Mouse (Mus musculus) kidney, postnatal 10 days (tissue): Measurements from ENCODE around the gene Tcf12.

ENCODE experiments used
- DNase-seq: peaks from one replicate; pipeline ENCODE4 v3.0.0; 2021; ENCODE audit warnings: mixed read lengths

Tcf12 gene

DNA sequence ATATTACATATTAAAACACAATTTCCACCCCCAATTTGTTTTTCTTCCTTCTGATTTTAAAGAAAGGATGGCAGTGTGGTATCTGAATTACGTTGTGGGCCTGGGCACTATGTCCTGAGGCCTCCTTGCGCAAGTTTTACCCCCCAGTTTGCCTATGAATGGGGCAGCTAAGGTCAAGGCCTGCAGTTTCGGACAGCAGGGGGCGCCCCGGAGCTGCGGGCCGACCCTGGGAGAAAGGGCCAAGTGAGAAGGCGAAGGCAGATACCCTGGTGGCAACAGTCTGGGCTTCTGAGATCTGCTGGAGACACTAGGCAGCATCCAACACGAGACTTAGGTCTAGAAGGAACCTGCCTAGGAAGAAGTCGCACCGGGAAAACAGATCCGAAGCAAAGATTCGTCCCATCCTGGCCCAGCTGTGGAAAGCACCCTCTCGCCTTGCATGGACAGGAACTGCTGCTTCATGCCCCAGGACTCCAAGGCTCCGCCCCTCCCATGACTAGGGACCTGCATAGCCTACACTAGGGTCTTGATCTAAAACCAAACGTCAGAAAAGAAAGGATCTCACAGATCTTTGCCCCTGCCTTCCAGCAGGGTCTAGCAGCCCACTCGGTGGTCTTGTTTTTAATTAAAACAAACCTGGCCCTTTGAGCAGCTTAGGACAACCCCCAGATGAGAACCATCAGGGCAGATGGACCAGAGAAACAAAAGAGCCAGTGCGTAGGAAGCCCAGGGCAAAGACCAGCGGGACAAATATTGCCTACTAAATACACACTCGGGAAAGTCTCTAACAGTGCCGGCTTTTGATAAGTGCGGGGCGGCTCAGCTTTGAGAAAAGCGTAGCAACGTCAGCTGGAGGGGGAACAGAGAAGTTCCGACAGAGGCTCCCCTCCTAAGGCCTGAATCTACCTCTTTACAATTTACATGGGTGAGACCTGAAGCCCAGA is 279.6 kb downstream of the Tcf12 start:
- peak; percentile 83 for DNase-seq

DNA sequence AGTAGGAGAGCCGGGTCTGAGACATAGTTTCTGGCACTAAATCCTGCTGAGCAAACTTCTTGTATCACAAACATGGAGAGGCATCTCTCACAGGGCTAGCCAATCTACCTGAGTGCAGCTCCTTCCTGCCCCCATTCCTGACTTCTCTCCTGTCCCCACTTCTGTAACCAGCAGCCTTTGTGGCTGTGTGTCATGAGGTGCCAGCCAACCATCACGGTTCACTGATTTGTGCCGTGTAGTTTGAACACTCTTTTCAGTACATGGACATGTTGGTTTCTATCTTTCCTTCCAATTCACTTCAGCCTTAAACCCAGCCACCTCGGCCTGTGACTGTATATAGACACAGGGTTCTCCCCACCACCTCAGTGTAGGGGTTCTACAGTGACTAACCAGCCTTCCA is 280.7 kb downstream of the Tcf12 start:
- no peak for DNase-seq

DNA sequence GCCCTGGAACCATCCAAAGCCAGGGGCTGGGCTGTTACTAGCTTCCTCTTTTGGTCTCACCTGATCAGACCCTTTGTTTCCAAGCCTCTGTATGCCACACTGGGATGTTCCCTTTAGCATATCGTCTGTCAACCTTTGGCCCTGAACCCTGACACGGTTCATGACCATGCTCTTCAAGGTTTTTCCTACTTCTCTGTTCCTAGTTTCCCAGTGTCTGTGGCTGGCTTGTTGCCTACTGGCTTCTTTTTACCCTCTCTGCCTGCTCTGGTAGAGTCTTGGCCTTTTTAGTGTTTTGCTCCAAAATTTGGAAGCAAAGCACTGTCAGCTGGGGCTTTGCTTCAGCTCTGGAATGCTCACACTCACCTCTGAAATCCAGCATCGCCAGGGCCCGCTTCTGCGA is 281.3 kb downstream of the Tcf12 start:
- DNase-seq = no peak

DNA sequence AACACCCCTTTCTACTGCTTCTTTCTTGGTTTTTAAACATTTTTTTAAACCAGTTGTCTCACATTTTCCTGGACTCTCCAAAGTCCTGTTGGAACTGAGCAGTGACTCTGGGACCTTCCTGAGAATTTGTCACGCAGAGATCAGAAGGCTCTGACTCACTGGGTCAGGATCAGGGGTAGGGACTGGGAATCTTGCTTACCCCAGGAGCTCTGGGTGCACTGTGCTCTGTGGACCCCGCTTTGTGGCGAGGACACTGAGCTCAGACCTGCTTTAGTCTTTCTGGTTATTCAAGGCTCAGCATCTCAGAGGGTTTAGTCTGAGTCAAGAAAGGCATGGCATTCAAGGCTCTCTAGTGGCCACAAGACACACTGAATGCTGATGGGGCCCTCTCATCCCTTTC is 281.9 kb downstream of the Tcf12 start:
- no peak for DNase-seq

DNA sequence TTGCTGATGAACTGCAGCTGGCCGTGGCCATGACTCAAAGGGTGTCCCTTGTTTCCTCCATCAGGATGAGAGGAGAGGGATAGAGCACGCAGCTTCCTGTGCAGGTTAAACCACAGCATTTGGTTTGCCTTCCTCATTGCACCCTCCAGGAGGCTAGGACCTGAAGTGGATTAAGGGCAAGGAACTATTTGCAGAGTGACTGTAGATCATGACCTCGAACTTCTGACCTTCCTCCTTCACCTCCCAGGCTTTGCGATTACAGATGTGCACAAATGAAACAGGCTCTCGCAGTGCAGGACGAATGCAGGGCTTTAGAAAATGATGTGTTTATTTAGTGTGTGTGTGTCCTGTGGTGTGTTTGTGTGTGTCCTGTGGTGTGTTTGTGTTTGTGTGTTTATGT is 282.5 kb downstream of the Tcf12 start:
- no peak for DNase-seq

DNA sequence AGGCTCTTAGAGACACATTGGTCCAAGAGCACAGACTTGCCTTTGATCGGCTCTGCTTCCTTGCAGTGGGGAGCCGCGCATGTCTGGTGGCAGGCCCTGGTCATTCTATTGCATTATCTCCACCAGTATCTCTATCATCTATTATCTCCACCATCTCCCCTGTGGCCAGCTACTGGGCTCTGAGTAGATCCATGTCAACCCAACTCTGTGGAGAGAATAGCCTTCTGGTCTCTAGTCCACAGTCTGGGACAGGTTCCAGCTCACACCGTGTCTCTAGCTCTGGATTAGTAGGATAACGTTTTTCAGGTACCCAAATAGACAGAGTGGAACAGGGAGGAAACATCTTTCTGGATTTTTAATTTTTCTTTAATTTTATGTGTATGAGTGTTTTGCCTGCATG is 284.3 kb downstream of the Tcf12 start:
- DNase-seq = no peak

DNA sequence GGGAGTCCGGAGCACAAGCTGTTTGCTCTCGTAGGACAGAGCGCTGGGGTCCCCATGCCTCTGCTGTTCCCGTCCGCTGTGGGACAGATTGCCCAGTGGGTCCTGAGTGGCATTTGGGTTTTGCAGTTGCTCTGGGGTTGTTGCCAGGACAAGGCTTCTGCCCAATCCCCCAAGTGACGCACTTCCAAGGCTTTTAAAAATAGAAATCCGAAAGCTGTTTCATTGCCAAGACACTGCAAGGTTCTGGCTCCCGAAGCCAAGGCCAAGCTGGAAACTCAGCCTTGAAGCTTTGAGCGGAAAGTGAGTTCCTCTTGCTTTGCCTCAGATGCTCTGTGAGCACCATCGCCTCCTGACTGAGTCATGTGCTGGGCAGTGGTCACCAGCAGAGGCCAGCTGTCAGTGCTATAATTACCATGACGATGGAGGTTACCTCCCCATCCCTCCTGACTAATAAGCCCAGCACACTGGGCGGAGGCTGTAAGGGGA is 285.6 kb downstream of the Tcf12 start:
- DNase-seq = peak; percentile 63

DNA sequence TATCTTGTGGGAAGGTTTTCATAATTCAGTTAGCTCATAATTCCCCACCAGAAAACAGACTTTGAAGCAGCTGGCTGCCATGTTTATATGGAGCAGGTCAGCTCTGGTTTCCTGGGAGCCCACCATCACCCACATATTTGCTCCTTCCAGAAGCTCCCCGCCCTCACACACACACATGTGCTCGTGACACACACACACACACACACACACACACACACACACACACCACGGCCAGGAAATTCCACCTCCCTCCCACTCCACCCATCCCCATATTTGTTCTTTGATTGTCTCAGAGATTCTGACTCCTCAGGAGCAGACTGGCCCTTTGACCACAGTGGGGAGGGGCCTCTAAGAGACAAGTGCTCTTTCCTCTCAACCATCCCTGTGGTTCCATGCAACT is 289.7 kb downstream of the Tcf12 start:
- DNase-seq = no peak

DNA sequence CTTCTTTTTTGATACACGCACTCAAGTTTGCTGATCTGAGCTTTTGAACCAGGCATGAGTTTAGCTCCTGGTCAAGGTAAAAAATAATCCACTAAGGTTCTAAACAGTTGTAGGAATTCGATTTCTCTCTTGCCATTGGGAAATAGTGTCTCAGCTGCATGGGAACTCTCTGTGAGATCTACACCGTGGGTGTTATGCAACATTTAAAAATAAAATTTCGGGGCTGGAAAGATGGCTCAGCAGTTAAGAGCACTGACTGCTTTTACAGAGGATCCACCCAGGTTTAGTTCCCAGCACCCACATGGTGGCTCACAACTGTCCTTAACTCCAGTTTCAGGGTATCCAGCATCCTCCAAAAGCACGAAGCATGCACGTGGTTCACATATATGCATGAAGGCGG is 293.2 kb downstream of the Tcf12 start:
- DNase-seq = no peak

DNA sequence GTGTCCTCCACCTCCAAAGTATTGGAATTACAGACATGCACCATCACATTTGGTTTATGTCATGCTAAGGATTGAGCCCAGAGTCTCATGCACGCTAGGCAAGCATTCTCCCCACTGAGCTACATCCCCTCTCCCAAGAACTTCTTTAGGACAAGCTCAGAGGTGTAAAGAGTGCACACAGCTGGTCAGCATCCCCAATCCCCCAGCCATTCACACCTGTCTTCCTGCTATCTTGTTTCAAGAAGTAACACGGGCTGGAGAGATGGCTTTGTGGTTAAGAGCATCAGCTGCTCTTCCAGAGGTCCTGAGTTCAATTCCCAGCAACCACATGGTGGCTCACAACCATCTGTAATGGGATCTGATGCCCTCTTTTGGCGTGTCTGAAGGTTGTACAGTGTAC is 295.6 kb downstream of the Tcf12 start:
- DNase-seq = no peak

DNA sequence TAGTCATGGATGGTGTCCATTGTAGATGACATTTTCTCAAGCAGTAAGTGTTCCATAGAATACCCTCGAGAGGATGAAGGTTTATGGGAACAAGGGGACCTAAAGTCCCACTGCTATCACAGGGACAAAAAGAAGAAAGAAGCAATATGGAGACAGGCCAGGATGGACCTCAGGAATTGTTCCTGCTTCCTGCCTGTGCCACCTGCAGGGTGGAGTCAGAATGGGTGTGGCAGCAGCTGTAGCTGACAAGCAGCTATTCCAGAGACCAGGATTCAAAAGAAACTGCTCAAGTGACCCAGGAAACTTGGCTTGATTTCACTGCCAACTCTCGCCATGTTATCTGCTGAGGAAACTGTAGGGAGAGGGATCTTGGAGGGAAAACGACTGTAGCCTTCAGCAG is 298.1 kb downstream of the Tcf12 start:
- DNase-seq = no peak

DNA sequence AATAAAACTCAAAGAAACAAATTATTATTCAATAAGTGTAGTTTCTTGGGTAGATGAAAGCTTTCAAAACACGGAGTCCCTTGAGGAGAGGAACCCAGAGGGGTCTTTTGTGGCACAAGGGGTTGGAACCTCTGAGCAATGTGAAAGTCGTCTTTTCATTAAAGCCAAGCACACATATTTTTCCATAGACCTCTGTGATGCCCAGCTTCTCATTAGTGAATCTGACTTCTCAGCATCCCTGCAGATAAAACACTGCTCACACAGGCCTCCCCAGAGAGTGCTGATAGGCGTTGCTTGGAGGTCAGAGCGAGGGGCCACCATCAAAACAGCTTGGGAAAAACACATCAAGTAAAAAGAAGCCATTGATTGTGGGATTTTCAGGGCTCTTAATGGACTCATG is 298.8 kb downstream of the Tcf12 start:
- no peak for DNase-seq

DNA sequence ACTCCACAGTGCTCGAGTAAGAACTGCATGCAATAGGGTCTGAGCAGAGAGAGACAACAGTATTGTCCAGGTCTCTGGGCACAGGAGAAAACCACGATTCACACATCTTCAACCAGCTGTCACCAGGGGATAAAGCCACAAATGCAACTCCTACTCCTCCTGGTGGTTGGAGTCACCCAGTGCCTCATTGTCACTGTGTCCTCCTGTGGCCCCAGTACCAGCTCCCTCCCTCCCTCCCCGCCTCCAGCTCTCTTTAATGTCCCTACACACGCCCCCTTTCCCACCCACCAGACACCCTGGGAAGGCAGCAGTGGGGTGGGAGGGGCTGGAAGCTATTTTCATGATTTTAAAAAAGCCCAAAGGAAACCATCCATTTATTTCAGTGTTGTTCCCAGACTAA is 299.3 kb downstream of the Tcf12 start:
- peak; percentile 39 for DNase-seq

DNA sequence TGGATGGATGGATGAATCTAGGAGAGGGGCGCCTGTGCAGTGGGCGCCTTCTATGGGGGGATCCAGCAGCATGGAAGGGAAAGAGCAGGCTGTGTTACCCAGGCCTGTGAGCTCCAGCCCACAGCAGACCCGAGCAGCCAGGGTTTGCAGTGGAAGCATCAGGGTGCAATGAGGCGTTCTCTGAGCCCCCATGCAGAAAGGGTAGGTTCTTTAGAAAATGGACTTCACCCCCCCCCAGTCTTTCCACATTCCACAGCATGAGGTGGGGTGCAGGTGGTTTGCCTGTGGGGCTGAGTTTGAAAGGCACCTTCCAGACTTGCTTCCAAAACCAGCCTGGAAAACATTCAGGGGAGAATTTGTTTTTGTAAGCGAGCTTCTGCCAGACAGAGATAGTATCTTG is 300.3 kb downstream of the Tcf12 start:
- DNase-seq = peak; percentile 35

DNA sequence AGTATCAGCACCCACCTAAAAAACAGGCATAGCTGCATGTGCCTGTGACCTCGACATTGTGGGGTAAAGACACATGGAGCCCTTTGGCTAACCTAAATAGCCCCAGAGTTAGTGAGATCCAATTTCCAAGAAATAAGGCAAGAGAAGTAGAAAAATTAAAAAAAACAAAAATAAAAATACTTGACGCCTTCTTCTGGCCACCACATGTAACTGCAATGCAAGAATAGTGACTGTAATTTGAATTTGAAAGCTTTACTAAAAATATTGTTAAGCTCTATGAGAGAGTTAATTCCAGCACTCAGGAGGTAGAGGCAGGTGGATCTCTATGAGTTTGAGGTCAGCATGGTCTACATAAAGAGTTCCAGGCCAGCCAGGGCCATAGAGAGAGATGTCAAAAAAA is 300.9 kb downstream of the Tcf12 start:
- DNase-seq = no peak

DNA sequence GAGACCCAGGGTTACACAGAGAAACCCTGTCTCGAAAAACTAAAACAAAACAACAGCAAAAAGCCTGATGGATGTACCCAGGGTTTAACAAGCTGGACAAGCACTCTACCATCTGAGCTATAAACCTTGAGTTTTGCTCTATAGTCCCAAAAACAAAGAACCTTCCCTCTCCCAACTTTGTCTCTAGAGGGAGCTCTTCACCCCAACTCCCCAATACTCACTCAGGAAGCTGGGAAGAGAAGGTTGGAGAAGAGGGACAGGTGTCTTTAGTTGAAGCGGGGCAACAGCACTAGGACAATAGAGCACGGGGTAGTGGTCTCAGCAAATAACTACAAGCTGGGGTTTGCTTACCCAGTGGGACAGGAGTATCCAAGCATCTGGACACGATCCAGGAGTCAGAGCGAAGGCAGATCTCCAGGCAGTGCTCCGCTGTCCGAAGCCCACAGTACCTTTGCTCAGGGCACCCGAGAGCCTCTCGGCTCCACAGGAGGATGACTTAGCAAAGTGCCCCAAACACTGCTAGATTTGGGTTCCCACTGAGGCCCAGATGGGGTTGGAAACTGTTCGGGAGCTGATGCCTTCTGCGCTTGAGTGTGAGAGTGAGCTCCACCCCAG is 302.9 kb downstream of the Tcf12 start:
- DNase-seq = no peak

DNA sequence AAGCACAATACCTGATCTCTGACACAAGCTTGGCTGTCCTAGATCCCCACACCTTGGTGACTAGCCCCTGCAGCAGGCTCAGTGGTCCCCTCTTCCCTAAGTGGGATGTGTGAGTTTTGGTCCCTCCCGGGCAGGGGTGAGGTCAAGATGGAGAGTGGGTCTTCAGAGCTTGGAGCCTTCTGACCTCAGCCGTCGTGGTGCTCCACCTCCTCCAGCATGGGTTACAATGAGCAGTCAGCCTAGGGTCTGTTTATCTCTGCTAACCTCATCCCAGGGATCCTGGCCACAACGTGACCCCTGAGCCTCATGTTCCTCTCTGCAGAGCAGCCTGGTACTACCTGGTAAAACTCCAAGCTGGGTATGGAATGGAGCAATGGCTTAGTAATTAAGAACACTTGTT is 303.9 kb downstream of the Tcf12 start:
- DNase-seq = no peak

DNA sequence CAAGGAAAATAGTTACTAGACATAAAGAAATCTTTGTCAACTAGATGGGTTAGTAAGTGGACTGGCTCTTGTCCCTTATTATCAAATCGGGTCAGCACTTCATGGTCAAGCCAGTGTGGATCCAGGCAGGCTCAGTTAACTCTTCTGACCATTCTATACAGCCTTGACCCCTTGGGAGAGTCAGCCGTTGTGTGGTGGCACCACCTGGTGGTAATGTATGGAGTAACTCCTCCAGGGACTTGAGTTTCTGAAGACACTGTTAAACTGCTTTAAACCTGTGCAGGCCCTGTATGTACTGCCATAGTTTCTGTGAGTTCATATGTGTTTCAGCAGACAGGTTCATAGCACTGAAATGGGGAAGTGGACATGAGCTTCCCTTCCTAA is 305.3 kb downstream of the Tcf12 start:
- DNase-seq = peak; percentile 91

DNA sequence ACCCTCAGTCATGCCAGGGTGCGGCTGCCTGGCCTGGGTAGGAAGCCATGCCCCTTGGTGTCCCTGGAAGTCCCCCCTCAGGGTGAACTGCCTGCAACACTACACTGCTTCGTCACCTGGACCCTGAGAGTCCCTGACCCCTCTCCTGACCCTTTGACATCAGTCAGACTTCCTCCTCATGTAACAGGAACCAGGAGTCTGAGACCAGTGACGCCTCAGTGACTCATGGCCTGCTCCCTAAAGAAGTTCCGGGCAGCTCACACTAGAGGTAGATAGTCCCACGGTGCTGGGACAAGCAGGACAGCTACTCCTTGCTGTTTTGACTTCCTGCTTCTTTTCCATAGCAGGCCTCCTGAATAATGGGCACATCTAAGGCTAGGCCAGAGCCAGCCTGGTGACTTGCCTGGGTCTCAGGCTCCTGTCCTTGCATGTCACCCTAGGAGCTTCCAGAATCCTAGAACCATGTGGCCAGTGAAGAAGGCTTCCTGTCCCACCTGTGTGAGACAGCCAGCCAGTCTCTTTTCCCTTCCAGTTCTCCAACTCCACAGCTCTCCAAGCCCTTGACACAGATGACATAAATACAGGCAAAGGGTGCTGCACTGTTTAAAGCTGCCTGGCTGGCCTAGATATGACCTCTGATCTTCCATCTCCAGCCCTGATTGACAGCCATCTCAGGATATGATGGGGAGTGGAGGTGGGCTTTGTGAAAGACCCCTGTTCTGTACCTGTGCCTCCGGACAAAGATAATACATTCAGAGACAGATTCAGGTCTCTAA is 305.8 kb downstream of the Tcf12 start:
- no peak for DNase-seq

DNA sequence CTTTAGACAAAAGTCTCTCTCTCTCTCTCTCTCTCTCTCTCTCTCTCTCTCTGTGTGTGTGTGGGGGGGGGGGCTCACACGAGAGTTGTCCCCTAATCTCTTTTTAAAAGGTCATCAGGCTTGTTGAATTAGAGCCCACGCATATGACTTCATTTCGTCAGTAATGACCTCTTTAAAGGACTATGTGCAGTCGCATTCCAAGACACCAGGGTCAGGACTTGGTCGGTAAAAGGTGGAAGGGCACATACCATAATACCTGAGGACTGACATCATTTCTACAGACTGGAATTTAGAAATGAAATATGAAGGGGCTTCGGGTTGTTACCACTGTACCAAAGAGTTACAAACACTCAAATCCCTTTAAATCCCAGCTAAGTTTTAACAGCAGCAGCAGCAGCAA is 307.6 kb downstream of the Tcf12 start:
- DNase-seq = no peak

DNA sequence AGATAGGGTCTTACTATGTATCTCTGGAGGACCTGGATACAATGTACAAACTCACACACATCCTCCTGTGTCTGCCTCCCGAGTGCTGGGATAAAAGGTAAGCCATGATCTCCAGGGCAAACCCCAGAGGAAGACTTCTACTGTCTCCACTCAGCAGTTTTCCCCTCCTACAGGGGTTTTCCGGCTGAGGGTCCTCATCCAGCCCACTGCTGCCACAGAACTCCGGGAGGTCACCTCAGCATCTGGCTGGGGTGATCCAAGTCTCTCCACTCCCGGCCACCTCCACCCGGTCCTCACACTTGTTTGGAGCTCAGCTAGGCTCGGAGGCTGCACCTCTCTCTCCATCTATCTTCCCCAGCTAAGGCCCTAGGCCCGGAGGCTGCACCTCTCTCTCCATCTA is 308.4 kb downstream of the Tcf12 start:
- no peak for DNase-seq

DNA sequence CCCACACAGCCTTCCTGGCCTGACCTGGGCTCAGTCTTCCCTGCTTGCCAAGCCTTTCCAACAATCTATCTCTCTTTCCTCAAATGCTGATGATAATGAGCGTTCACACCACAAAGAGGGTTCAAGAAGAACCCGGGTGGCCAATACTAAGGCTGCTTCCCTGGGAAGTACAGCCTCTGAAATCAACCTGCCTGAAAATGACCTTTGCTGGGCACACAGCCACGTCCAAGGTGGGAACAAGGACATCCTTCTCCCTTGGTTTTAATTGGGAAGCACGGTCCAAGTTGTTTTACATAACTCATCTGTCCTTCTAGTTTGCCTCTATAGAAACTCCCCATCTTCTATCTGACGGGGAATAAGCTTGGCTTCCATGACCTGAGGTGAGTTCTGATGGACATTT is 312.1 kb downstream of the Tcf12 start:
- DNase-seq = no peak

DNA sequence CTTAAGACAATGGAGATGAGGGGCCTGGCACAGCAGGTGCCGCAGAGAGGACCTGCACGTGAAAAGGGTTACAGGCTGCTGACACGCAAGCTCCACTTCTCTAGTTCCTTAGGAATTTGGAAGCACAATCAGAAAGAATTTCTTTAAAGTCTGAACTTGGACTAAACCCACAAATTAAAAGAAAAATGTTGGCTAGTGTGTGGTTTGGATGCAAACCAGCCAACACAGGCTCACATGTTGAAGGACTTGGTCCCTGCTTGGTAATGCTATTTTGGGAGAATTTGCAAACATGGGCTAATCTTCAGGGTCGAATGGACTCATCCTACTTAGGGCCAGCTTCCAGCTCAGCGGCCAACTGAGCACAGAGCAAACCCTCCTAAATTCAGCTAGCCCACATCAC is 313.5 kb downstream of the Tcf12 start:
- no peak for DNase-seq
